Mouse (Mus musculus) cerebellum, adult 2 months (tissue): Measurements from ENCODE around the gene Gm44502.

ENCODE experiments used
- CTCF ChIP-seq: fragments of 200-500 bp; IDR thresholded peaks from 2 replicates; pipeline ENCODE4 v1.5.1; 2011; ENCODE audit warnings: low read depth, mild to moderate bottlenecking, control low read depth, low read length, moderate library complexity, borderline replicate concordance; ENCODE audit not compliant: insufficient read depth
- POLR2A ChIP-seq: fragments of 200-500 bp; IDR thresholded peaks from 2 replicates; pipeline ENCODE4 v1.6.1; 2011; ENCODE audit warnings: low read length, control low read depth, borderline replicate concordance; ENCODE audit not compliant: insufficient read depth

- TF ChIP-seq POLR2A (no peak), CTCF (no peak)
Measured at GRCm38 (mm10) chr15:89461321-89461720, 31.8 kb upstream of the Gm44502 start.
